Mouse (Mus musculus) CH12.LX (cell line): ENCODE results near the gene Opn1sw.
"Not testable (repeated sequence)": the region's sequence is repeated elsewhere in the genome, so short reads cannot be mapped to it uniquely, and the experiment has no call there.

Experiments
- CTCF ChIP-seq, 2 experiments: IDR thresholded peaks in 1 of 2; conservative IDR thresholded peaks in 1 of 2; 2 replicates each; pipeline ENCODE4 v1.5.1; 2011 to 2012; ENCODE audit warnings: low read depth in 2 of 2, low read length in 2 of 2, improper control_type of control experiment in 1 of 2, inconsistent platforms in 1 of 2, mild to moderate bottlenecking in 1 of 2, moderate library complexity in 1 of 2
- E2F4 ChIP-seq: IDR thresholded peaks from 2 replicates; pipeline ENCODE4 v1.6.1; 2011; ENCODE audit warnings: low read depth, low read length, improper control_type of control experiment; ENCODE audit not compliant: insufficient replicate concordance
- EP300 ChIP-seq: IDR thresholded peaks from 2 replicates; pipeline ENCODE4 v1.6.1; 2011; ENCODE audit warnings: low read length, improper control_type of control experiment
- MAFK ChIP-seq: IDR thresholded peaks from 2 replicates; pipeline ENCODE4 v1.6.1; 2011; ENCODE audit warnings: low read length, improper control_type of control experiment; ENCODE audit not compliant: insufficient replicate concordance
- MAX ChIP-seq: IDR thresholded peaks from 2 replicates; pipeline ENCODE4 v1.6.1; 2011; ENCODE audit warnings: low read length, improper control_type of control experiment
- NELFE ChIP-seq: IDR thresholded peaks from 2 replicates; pipeline ENCODE4 v1.6.1; 2011; ENCODE audit warnings: low read depth, low read length, improper control_type of control experiment
- PAX5 ChIP-seq: IDR thresholded peaks from 2 replicates; pipeline ENCODE4 v1.6.1; 2012; ENCODE audit warnings: low read length, inconsistent platforms, mixed read lengths
- POLR2A ChIP-seq: IDR thresholded peaks from 2 replicates; pipeline ENCODE4 v1.6.1; 2011; ENCODE audit warnings: low read depth, mild to moderate bottlenecking, improper control_type of control experiment, low read length
- POLR2AphosphoS2 ChIP-seq: IDR thresholded peaks from 2 replicates; pipeline ENCODE4 v1.6.1; 2011; ENCODE audit warnings: low read depth, low read length, improper control_type of control experiment

DNA sequence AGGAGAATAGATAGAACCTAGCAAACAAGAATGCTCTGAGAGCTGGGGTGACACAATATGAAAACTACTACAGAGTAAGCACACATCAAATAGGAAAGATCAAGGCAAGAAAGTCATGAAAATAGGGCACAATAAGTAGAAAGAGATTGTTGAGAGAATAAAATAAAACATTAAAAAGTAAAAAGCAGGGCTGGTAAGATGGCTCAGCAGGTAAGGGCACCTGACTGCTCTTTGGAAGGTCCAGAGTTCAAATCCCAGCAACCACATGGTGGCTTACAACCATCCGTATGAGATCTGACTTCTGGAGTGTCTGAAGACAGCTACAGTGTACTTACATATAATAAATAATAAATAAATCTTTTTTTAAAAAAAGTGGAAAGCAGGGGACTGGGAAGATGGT, 2.2 kb upstream of the Opn1sw start:
- not testable (repeated sequence) for TF ChIP-seq POLR2AphosphoS2; CTCF (conservative IDR thresholded peaks at IDR 0.05 in 1 of 2, IDR thresholded peaks at IDR 0.05 in 1 of 2; ENCODE audit: low read depth in 2 of 2, low read length in 2 of 2); NELFE; POLR2A; EP300; E2F4; MAX; PAX5
- 0 out of 2 replicates have a peak, but pooled peaks have one; percentile 30 for TF ChIP-seq MAFK
